Mouse (Mus musculus) kidney, embryonic 14.5 days (tissue): ENCODE measurements around the gene Tbx10. TPM values are rescaled to one million over a fixed set of nuclear protein-coding genes. Genes with fewer than 3 reads are reported as not detected.

Source experiments
- ATAC-seq: fragments of 200-750 bp; cut with Nextera tagmentation; 2 replicates; pipeline ENCODE4 v1.8.0; 2017; ENCODE audit warnings: moderate number of reproducible peaks, mild to moderate bottlenecking, moderate TSS enrichment, moderate library complexity; ENCODE audit not compliant: low FRiP score, low TSS enrichment
- H3K27ac ChIP-seq: fragments of 300-500 bp; sonication (generic); 2 replicates; pipeline ENCODE4 v1.5.1; 2014; ENCODE audit warnings: low read depth, mild to moderate bottlenecking, low read length, moderate library complexity, mixed read lengths
- H3K27me3 ChIP-seq: fragments of 300-500 bp; sonication (generic); 2 replicates; pipeline ENCODE4 v1.6.1; 2014; ENCODE audit warnings: mild to moderate bottlenecking, low read length; ENCODE audit not compliant: control insufficient read depth, insufficient read depth
- H3K36me3 ChIP-seq: fragments of 300-500 bp; sonication (generic); 2 replicates; pipeline ENCODE4 v1.6.1; 2014; ENCODE audit warnings: low read length, mixed read lengths; ENCODE audit not compliant: control insufficient read depth, insufficient read depth
- H3K4me1 ChIP-seq: fragments of 300-500 bp; sonication (generic); 2 replicates; pipeline ENCODE4 v1.6.1; 2014; ENCODE audit warnings: low read length, mixed read lengths; ENCODE audit not compliant: control insufficient read depth, insufficient read depth
- H3K4me2 ChIP-seq: fragments of 300-500 bp; sonication (generic); replicated peaks from 2 replicates; pipeline ENCODE4 v1.6.1; 2014; ENCODE audit warnings: low read depth, mild to moderate bottlenecking, low read length
- H3K4me3 ChIP-seq: fragments of 300-500 bp; sonication (generic); 2 replicates; pipeline ENCODE4 v1.5.1; 2014; ENCODE audit warnings: mild to moderate bottlenecking, low read length
- H3K9ac ChIP-seq: fragments of 300-500 bp; sonication (generic); 2 replicates; pipeline ENCODE4 v1.6.1; 2014; ENCODE audit warnings: low read depth, mild to moderate bottlenecking, low read length, moderate library complexity
- H3K9me3 ChIP-seq: fragments of 300-500 bp; sonication (generic); 2 replicates; pipeline ENCODE4 v1.6.1; 2016; ENCODE audit warnings: low read length; ENCODE audit not compliant: control insufficient read depth
- WGBS: fragments of 180-500 bp; shearing (Covaris S2); extraction: QIAGEN DNeasy Blood & Tissue Kit; methylation state at CpG from one replicate; pipeline ENCODE4 v1.1.7; 2014; 5-methylcytosine and 5-hydroxymethylcytosine counted together
- polyA plus RNA-seq: library from polyadenylated mRNA; unstranded; fragments of >200 nt; fragmentation: Nextera tagmentation; extraction: Ambion mirVana; gene quantifications from 2 replicates; pipeline ENCODE4 v1.2.1, GENCODE M21; 2014

Tbx10 gene
- polyA plus RNA-seq, 1 experiment from 2014 or later, result 1.1 TPM

- no peaks in the 10 kb centered on the region for H3K27me3 ChIP-seq
- no peaks in the 10 kb centered on the region for H3K36me3 ChIP-seq
- H3K9me3 ChIP-seq, result 0 out of 2 replicates have a peak, but pooled peaks cover 3% of the 10 kb centered on the region
- peak within 1 kb of the TSS; percentile 12; the same call in 1 of the 2 replicates for H3K4me2 ChIP-seq
- peak; percentile 66 for ATAC-seq
- peaks cover 34% of the 10 kb centered on the region for H3K4me1 ChIP-seq
- peak within 1 kb of the TSS; percentile 85 for H3K27ac ChIP-seq
- H3K9ac ChIP-seq, result peak within 1 kb of the TSS; percentile 45
- WGBS, result 6% methylated on average over 8 of the region's 8 CpGs
- no peak within 1 kb of the TSS for H3K4me3 ChIP-seq
These were observed 6.2 kb upstream of the Tbx10 start, which contains the start of gene Acy3 for GRCm38 (mm10) chr19:3986334-3986733. Acy3 (plus strand) TSS chr19:3986570.

- Histone ChIP-seq H3K36me3 (no peaks in the 10 kb centered on the region), H3K4me1 (peaks cover 34% of the 10 kb centered on the region), H3K4me3 (no peak overlapping the region), H3K9ac (no peak overlapping the region), H3K4me2 (no peak overlapping the region), H3K27ac (no peak overlapping the region), H3K27me3 (no peaks in the 10 kb centered on the region), H3K9me3 (0 out of 2 replicates have a peak, but pooled peaks cover 3% of the 10 kb centered on the region)
- WGBS, result 92% methylated on average over 14 of the region's 14 CpGs
- no peak for ATAC-seq
These were observed 4.5 kb upstream of the Tbx10 start for GRCm38 (mm10) chr19:3988066-3988465.

- no peak overlapping the region for H3K27ac ChIP-seq
- H3K4me1 ChIP-seq, result peaks cover 34% of the 10 kb centered on the region
- 91% methylated on average over 4 of the region's 4 CpGs for WGBS
These were observed 3.8 kb upstream of the Tbx10 start for GRCm38 (mm10) chr19:3988750-3989149.

GRCm38 (mm10) chr19:3990804-3991203, 1.7 kb upstream of the Tbx10 start:
- Histone ChIP-seq H3K4me2 (no peak overlapping the region), H3K27me3 (no peaks in the 10 kb centered on the region), H3K4me3 (no peak overlapping the region), H3K27ac (no peak overlapping the region), H3K4me1 (peaks cover 21% of the 10 kb centered on the region), H3K9me3 (0 out of 2 replicates have a peak, but pooled peaks cover 3% of the 10 kb centered on the region), H3K9ac (no peak overlapping the region), H3K36me3 (no peaks in the 10 kb centered on the region)
- 15% methylated on average over 6 of the region's 6 CpGs for WGBS
- ATAC-seq, result no peak

More at GRCm38 (mm10) chr19:3988750-3989149, 3.8 kb upstream of the Tbx10 start:
- Histone ChIP-seq H3K36me3 (no peaks in the 10 kb centered on the region), H3K9ac (no peak overlapping the region), H3K4me3 (no peak overlapping the region), H3K9me3 (0 out of 2 replicates have a peak, but pooled peaks cover 3% of the 10 kb centered on the region), H3K27me3 (no peaks in the 10 kb centered on the region), H3K4me2 (no peak overlapping the region)
- ATAC-seq, result no peak

GRCm38 (mm10) chr19:3991562-3991961, 990 bp upstream of the Tbx10 start:
- H3K9ac ChIP-seq, result no peak overlapping the region
- peaks cover 18% of the 10 kb centered on the region for H3K4me1 ChIP-seq
- ATAC-seq, result no peak
- no peaks in the 10 kb centered on the region for H3K27me3 ChIP-seq
- no peak overlapping the region for H3K4me2 ChIP-seq
- 0 out of 2 replicates have a peak, but pooled peaks cover 3% of the 10 kb centered on the region for H3K9me3 ChIP-seq
- WGBS, result 97% methylated on average over 3 of the region's 3 CpGs
- H3K4me3 ChIP-seq, result no peak overlapping the region
- no peak overlapping the region for H3K27ac ChIP-seq
- no peaks in the 10 kb centered on the region for H3K36me3 ChIP-seq

GRCm38 (mm10) chr19:3991966-3992365, 586 bp upstream of the Tbx10 start:
- Histone ChIP-seq H3K4me3 (no peak overlapping the region), H3K9me3 (0 out of 2 replicates have a peak, but pooled peaks cover 3% of the 10 kb centered on the region), H3K9ac (no peak overlapping the region), H3K4me2 (no peak overlapping the region), H3K36me3 (no peaks in the 10 kb centered on the region), H3K27me3 (no peaks in the 10 kb centered on the region), H3K27ac (no peak overlapping the region), H3K4me1 (peaks cover 18% of the 10 kb centered on the region)
- WGBS, result 93% methylated on average over 3 of the region's 3 CpGs
- no peak for ATAC-seq

- no peaks in the 10 kb centered on the region for H3K36me3 ChIP-seq
- no peak overlapping the region for H3K9ac ChIP-seq
- no peaks in the 10 kb centered on the region for H3K27me3 ChIP-seq
- H3K27ac ChIP-seq, result no peak overlapping the region
- H3K4me3 ChIP-seq, result no peak overlapping the region
- no peaks in the 10 kb centered on the region for H3K9me3 ChIP-seq
- peaks cover 27% of the 10 kb centered on the region for H3K4me1 ChIP-seq
- no peak for ATAC-seq
- no peak overlapping the region for H3K4me2 ChIP-seq
- WGBS, result 26% methylated on average over 6 of the region's 6 CpGs
These were observed 2.4 kb downstream of the Tbx10 start for GRCm38 (mm10) chr19:3994932-3995331.

GRCm38 (mm10) chr19:3995505-3995904, 3.0 kb downstream of the Tbx10 start:
- ATAC-seq, result no peak
- 62% methylated on average over 3 of the region's 3 CpGs for WGBS
- H3K27ac ChIP-seq, result no peak overlapping the region
- peaks cover 27% of the 10 kb centered on the region for H3K4me1 ChIP-seq
- H3K4me3 ChIP-seq, result no peak overlapping the region
- H3K4me2 ChIP-seq, result no peak overlapping the region
- no peaks in the 10 kb centered on the region for H3K27me3 ChIP-seq
- no peak overlapping the region for H3K9ac ChIP-seq
- H3K9me3 ChIP-seq, result no peaks in the 10 kb centered on the region
- no peaks in the 10 kb centered on the region for H3K36me3 ChIP-seq

GRCm38 (mm10) chr19:3996106-3996505, 3.6 kb downstream of the Tbx10 start:
- ATAC-seq, result no peak
- Histone ChIP-seq H3K4me1 (peaks cover 31% of the 10 kb centered on the region), H3K27ac (no peak overlapping the region), H3K4me3 (no peak overlapping the region), H3K27me3 (no peaks in the 10 kb centered on the region), H3K9ac (no peak overlapping the region), H3K4me2 (no peak overlapping the region), H3K9me3 (no peaks in the 10 kb centered on the region), H3K36me3 (no peaks in the 10 kb centered on the region)
- 38% methylated on average over 7 of the region's 7 CpGs for WGBS
